Mouse (Mus musculus) hindbrain, embryonic 16.5 days (tissue): ENCODE measurements at regions not wholly inside any gene's neighbourhood (a gene's known extent, or its start where the extent isn't known, plus 50 kb on each side); places are given as distances from the start of the nearest gene placed in this dataset.
A peak's percentile ranks its signal among the peaks of the same experiment; 100 is the strongest.

Experiments used
- ATAC-seq: fragments of 200-750 bp; cut with Nextera tagmentation; 2 replicates; pipeline ENCODE4 v1.8.0; 2017; ENCODE audit warnings: moderate TSS enrichment, moderate library complexity
- H3K27ac ChIP-seq: fragments of 300-500 bp; sonication (generic); 2 replicates; pipeline ENCODE4 v1.5.1; 2014; ENCODE audit warnings: low read depth, mild to moderate bottlenecking, control low read depth, low read length, moderate library complexity
- H3K27me3 ChIP-seq: fragments of 300-500 bp; sonication (generic); replicated peaks from 2 replicates; pipeline ENCODE4 v1.6.1; 2014; ENCODE audit warnings: low read length; ENCODE audit not compliant: control insufficient read depth, insufficient read depth
- H3K36me3 ChIP-seq: fragments of 300-500 bp; sonication (generic); 2 replicates; pipeline ENCODE4 v1.6.1; 2014; ENCODE audit warnings: mild to moderate bottlenecking, low read length, moderate library complexity, mixed read lengths; ENCODE audit not compliant: control insufficient read depth, insufficient read depth
- H3K4me1 ChIP-seq: fragments of 300-500 bp; sonication (generic); 2 replicates; pipeline ENCODE4 v1.6.1; 2014; ENCODE audit warnings: low read depth, low read length; ENCODE audit not compliant: control insufficient read depth, insufficient read depth
- H3K4me2 ChIP-seq: fragments of 300-500 bp; sonication (generic); 2 replicates; pipeline ENCODE4 v1.6.1; 2014; ENCODE audit warnings: mild to moderate bottlenecking, low read length, control low read depth, moderate library complexity
- H3K4me3 ChIP-seq: fragments of 300-500 bp; sonication (generic); 2 replicates; pipeline ENCODE4 v1.5.1; 2014; ENCODE audit warnings: mild to moderate bottlenecking, low read length, control low read depth, moderate library complexity
- H3K9ac ChIP-seq: fragments of 300-500 bp; sonication (generic); 2 replicates; pipeline ENCODE4 v1.6.1; 2014; ENCODE audit warnings: low read depth, mild to moderate bottlenecking, control low read depth, low read length, moderate library complexity
- H3K9me3 ChIP-seq: fragments of 300-500 bp; sonication (generic); 2 replicates; pipeline ENCODE4 v1.6.1; 2014; ENCODE audit warnings: mild to moderate bottlenecking, low read length, moderate library complexity; ENCODE audit not compliant: control insufficient read depth
- WGBS: fragments of 180-500 bp; shearing (Covaris S2); extraction: QIAGEN DNeasy Blood & Tissue Kit; methylation state at CpG from one replicate; pipeline ENCODE4 v1.1.7; 2014; 5-methylcytosine and 5-hydroxymethylcytosine counted together

DNA sequence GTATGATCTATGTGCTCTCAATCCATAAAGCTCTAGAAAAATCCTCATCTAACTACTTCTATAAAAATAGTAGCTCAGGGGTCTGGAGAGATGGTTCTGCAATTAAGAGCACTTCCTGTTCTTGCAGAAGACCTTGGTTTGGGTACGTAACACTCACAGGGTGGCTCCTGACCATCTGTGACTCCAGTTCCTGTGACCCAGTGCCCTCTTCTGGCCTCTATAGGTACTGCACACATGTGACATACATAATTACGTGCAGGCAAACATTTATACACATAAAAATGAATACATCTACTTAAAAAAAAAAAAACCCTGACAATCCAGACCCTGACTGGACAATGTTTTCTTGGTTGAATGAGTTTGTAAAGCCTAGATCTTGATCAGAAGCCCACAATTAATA is 347.2 kb upstream of the Tmpo start:
- no peak for ATAC-seq
- 86% methylated on average over 2 of the region's 2 CpGs for WGBS

DNA sequence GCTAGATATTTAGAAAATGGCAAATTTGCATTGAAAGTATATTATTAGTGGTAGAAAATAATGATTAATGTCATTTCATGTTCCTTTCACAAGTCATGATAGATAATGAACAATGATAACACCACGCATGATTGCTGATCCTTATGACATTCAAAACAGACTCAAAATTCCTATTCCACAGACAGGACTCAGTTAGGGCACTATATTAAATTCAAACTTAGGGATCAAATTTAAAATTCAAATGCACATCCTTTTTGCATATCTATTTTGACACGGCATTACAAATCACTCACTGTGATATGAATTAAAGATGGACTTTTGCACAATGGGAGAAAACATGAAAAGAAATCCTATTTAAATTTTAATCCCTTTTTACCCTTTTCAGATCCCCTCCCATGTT is 340.1 kb upstream of the Tmpo start:
- ATAC-seq, result no peak
- no peaks in the 10 kb centered on the region for H3K9me3 ChIP-seq
- 67% methylated on average over 2 of the region's 2 CpGs for WGBS

More for the DNA sequence above, 347.2 kb upstream of the Tmpo start:
- Histone ChIP-seq H3K4me2 (no peak overlapping the region), H3K4me1 (no peaks in the 10 kb centered on the region), H3K27ac (no peak overlapping the region), H3K27me3 (no peaks in the 10 kb centered on the region), H3K9me3 (no peaks in the 10 kb centered on the region), H3K9ac (no peak overlapping the region), H3K4me3 (no peak overlapping the region), H3K36me3 (no peaks in the 10 kb centered on the region)

DNA sequence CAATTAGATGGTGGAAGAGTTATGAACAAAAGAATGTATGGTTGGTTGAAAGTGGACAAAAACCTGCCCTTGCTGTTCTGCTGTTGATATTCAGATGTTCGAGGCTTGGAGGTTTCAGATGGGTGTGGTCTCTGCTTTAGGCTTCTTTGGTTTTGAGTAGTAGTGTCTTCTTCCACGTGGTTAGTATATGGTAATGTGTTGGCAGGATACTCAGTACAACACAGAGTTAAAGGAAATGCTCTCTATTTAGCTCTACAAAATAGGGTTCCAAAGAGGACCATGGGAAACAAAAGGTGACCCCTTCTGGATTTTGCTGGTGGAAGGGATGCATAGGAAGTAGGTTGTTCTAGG is 333.9 kb upstream of the Tmpo start:
- WGBS, result 47% methylated on average over 2 of the region's 2 CpGs
- no peak for ATAC-seq
- Histone ChIP-seq H3K4me3 (no peak overlapping the region), H3K4me1 (no peaks in the 10 kb centered on the region), H3K9ac (no peak overlapping the region), H3K27ac (no peak overlapping the region), H3K4me2 (no peak overlapping the region), H3K27me3 (no peaks in the 10 kb centered on the region), H3K9me3 (no peaks in the 10 kb centered on the region), H3K36me3 (no peaks in the 10 kb centered on the region)

More for the DNA sequence above, 340.1 kb upstream of the Tmpo start:
- Histone ChIP-seq H3K36me3 (no peaks in the 10 kb centered on the region), H3K4me1 (no peaks in the 10 kb centered on the region), H3K27ac (no peak overlapping the region), H3K9ac (no peak overlapping the region), H3K27me3 (no peaks in the 10 kb centered on the region), H3K4me2 (no peak overlapping the region), H3K4me3 (no peak overlapping the region)

DNA sequence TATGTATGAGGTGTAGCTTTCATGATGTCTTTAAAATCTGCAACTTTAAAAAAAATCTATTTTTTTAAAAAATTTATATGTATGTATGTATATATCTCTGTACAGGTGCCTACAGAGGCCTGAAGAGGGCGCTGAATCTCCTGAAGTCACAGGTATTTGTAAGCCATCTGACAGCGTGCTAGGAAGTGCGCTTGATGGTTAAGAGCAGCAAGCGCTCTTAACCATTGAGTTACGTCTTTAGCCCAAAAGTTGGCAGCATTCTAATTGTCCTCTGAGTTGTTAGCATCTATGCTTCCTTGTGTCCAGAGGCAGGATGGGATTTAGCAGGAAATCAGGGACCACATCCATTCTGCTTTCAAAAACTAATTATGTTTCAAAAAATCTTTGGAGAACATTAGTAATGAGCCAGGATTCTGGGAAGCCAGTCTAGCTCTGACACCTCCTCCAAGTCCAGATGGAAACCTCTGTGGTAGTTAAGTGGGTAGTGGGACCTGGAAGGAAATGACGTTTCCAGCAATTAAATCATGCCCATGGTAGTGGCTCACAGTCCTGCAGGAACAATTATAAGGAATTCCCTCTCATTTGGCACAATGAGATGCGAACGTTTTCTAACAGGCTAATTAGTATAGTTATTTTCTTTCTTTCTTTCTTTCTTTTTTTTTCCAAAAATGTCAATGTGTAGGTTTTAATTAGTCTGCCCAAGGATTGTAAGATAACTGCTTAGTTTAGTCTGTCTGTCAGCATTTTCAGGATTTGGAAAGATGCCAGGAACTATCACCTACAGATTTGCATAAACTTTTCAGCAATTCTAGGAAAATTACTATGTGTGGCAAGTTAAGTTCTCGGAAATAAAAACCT is 333.3 kb upstream of the Tmpo start:
- Histone ChIP-seq H3K4me1 (no peaks in the 10 kb centered on the region), H3K4me2 (no peak overlapping the region), H3K36me3 (no peaks in the 10 kb centered on the region), H3K9ac (no peak overlapping the region), H3K27ac (no peak overlapping the region), H3K27me3 (no peaks in the 10 kb centered on the region), H3K4me3 (no peak overlapping the region), H3K9me3 (no peaks in the 10 kb centered on the region)
- 80% methylated on average over 9 of the region's 9 CpGs for WGBS
- no peak for ATAC-seq

DNA sequence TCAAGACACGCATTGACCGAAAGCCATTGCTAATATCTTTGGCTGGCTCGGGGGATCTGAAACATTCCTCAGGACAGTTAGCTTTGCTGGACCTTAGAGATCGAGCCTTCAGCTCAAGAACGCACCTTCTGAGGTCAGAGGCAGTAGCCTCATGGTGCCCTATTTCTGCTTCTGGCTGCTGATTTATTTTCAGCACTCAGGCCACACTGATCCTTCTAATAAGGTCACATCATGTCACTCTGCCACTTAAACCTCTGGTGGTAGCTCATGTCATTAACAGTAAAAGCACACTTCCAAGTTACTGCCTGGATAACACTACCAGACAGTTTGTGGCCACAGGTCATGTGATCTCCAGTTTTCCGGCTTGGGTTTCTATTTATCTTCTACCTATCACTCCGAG is 325.9 kb upstream of the Tmpo start:
- no peaks in the 10 kb centered on the region for H3K36me3 ChIP-seq
- H3K27me3 ChIP-seq, result no peaks in the 10 kb centered on the region
- ATAC-seq, result no peak
- 90% methylated on average over 7 of the region's 7 CpGs for WGBS
- no peaks in the 10 kb centered on the region for H3K4me1 ChIP-seq
- H3K9ac ChIP-seq, result no peak overlapping the region
- H3K9me3 ChIP-seq, result no peaks in the 10 kb centered on the region
- H3K27ac ChIP-seq, result no peak overlapping the region
- no peak overlapping the region for H3K4me2 ChIP-seq
- H3K4me3 ChIP-seq, result no peak overlapping the region

DNA sequence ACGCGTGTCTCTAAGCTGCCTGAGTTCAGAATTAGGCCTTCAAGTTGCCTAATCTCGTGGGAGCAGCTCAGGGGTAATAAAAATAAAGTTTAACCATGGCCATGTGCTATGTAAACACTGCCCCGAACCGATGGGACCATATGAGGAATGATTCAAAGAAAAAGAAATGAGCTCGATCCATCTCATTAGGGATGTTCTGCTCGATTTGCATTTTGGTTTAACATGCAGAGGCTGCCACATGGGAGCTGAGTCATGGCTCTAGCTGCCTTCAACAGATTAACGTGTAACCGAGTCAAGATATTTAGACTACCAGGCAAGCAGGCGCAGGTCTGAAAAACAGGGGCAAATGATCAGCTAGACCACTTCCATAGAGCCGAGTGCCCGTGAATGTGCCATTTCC is 323.8 kb upstream of the Tmpo start:
- H3K27me3 ChIP-seq, result no peaks in the 10 kb centered on the region
- H3K4me1 ChIP-seq, result no peaks in the 10 kb centered on the region
- no peak overlapping the region for H3K4me3 ChIP-seq
- no peaks in the 10 kb centered on the region for H3K36me3 ChIP-seq
- WGBS, result 68% methylated on average over 12 of the region's 12 CpGs
- H3K9ac ChIP-seq, result no peak overlapping the region
- H3K27ac ChIP-seq, result no peak overlapping the region
- H3K9me3 ChIP-seq, result no peaks in the 10 kb centered on the region
- H3K4me2 ChIP-seq, result no peak overlapping the region
- ATAC-seq, result no peak

DNA sequence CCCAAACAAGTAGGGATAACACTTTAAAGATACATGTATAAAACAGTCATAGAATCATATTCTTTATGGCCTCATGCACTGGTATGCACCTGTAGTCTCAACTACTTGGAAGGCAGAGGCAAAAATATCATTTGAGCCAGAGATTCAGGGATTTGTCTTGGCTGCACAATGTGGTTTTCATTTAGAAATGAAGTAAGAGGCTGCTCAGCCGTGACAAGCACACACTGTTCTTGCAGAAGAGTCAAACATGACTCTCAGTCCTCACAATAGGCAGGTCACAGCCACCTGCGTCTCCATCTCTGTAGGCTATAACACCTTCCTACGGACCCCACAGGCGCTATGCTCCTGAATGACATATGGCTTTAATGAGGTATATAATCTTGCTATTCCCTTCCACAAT is 317.4 kb upstream of the Tmpo start:
- Histone ChIP-seq H3K36me3 (no peaks in the 10 kb centered on the region), H3K27me3 (no peaks in the 10 kb centered on the region), H3K4me3 (no peak overlapping the region), H3K9me3 (no peaks in the 10 kb centered on the region), H3K27ac (no peak overlapping the region), H3K4me1 (no peaks in the 10 kb centered on the region), H3K9ac (no peak overlapping the region), H3K4me2 (no peak overlapping the region)
- ATAC-seq, result no peak
- 83% methylated on average over 4 of the region's 4 CpGs for WGBS

DNA sequence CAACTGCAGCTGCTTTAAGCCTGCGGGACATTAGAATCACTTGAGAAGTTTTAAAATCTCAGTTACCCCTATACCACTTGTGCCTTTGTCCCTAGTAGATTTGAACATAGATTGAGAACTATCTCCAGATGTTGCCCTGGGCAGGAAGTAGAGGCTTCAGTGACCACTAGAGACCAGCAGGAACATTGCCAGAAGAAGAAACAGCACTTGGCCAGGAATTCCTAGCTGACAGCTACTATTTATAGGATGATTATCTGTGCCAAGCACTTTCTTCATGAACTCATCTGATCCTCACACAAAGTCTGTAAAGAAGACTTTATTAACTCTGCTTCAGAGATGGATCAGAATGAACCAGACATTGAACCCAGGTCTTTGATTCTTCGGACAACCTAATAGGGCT is 283.6 kb upstream of the Tmpo start:
- no peaks in the 10 kb centered on the region for H3K36me3 ChIP-seq
- no peak overlapping the region for H3K9ac ChIP-seq
- ATAC-seq, result no peak
- no peak overlapping the region for H3K27ac ChIP-seq
- 93% methylated on average over 2 of the region's 2 CpGs for WGBS
- H3K4me2 ChIP-seq, result no peak overlapping the region
- no peak overlapping the region for H3K4me3 ChIP-seq
- no peaks in the 10 kb centered on the region for H3K4me1 ChIP-seq
- no peaks in the 10 kb centered on the region for H3K27me3 ChIP-seq
- no peaks in the 10 kb centered on the region for H3K9me3 ChIP-seq

DNA sequence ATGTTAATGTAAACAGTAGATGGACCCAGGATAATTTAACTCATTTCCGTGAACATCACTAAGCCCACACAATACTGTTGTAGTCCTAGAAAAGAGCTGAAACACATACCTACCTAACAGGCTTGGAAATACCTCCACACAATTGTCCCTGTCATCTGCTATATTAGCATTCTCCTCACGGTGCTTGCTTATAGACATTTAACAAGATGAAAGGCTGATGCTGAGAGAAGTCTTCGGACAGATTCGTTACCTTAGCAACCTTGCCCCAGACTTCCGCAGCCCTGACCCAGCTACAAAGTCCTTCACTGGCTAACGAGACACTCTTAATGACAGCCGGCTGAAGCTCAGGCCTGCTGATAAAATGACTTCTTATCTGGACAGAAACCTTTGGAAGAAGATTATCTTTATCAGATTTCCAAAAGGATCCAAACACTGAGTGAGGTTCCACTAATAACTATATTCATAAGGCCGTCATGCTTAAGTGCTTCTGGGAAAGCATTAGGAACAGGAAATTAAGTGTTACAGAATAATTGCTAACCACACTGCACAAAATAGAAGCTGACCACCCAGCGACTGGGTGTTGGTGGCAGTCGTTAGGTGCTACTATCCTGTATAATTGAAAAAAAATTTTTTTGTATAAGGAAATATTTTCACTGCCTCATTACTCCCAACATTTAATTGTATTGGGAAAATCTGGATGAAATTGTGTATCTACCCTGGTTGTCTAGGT is 267.0 kb upstream of the Tmpo start:
- H3K4me2 ChIP-seq, result no peak overlapping the region
- WGBS, result 19% methylated on average over 10 of the region's 10 CpGs
- no peak overlapping the region for H3K27ac ChIP-seq
- H3K27me3 ChIP-seq, result no peaks in the 10 kb centered on the region
- no peaks in the 10 kb centered on the region for H3K36me3 ChIP-seq
- peak; percentile 76 for ATAC-seq
- no peaks in the 10 kb centered on the region for H3K9me3 ChIP-seq
- no peak overlapping the region for H3K9ac ChIP-seq
- H3K4me1 ChIP-seq, result no peaks in the 10 kb centered on the region; the same call in 1 of the 2 replicates
- no peak overlapping the region for H3K4me3 ChIP-seq
